Mouse (Mus musculus) olfactory bulb, adult 2 months (tissue): ENCODE data around the gene 9530002B09Rik.

ENCODE experiments used
- CTCF ChIP-seq: fragments of 200-500 bp; IDR thresholded peaks from 2 replicates; pipeline ENCODE4 v1.5.1; 2012; ENCODE audit warnings: low read depth, mild to moderate bottlenecking, low read length, moderate library complexity; ENCODE audit not compliant: insufficient read depth
- POLR2A ChIP-seq: fragments of 200-500 bp; IDR thresholded peaks from 2 replicates; pipeline ENCODE4 v1.6.1; 2012; ENCODE audit warnings: mild to moderate bottlenecking, low read depth, low read length, moderate library complexity; ENCODE audit not compliant: insufficient read depth

- TF ChIP-seq CTCF = no peak
- TF ChIP-seq POLR2A = no peak
These were observed at the start of gene 9530002B09Rik for GRCm38 (mm10) chr4:122688975-122689374.
